Mouse (Mus musculus) activated CD4-positive, CD25-positive, alpha-beta regulatory T cell, adult 4 months (primary cell): ENCODE results near the gene Me3. TPM values are rescaled to one million over a fixed set of nuclear protein-coding genes. Genes with fewer than 3 reads are reported as not detected.
A peak's percentile ranks its signal among the peaks of the same experiment; 100 is the strongest.

Source experiments
- ATAC-seq: one replicate; pipeline ENCODE4 v1.8.0; 2017
- polyA plus RNA-seq, 2 experiments: library from polyadenylated mRNA; unstranded; fragments of 100-300 nt; shearing (Covaris generic); gene quantifications; one replicate each; pipeline ENCODE4 v1.2.1; 2017

The Me3 gene
- polyA plus RNA-seq, result under 1 TPM in 1 of 2 experiments, not detected in 1; 0.28 TPM

DNA sequence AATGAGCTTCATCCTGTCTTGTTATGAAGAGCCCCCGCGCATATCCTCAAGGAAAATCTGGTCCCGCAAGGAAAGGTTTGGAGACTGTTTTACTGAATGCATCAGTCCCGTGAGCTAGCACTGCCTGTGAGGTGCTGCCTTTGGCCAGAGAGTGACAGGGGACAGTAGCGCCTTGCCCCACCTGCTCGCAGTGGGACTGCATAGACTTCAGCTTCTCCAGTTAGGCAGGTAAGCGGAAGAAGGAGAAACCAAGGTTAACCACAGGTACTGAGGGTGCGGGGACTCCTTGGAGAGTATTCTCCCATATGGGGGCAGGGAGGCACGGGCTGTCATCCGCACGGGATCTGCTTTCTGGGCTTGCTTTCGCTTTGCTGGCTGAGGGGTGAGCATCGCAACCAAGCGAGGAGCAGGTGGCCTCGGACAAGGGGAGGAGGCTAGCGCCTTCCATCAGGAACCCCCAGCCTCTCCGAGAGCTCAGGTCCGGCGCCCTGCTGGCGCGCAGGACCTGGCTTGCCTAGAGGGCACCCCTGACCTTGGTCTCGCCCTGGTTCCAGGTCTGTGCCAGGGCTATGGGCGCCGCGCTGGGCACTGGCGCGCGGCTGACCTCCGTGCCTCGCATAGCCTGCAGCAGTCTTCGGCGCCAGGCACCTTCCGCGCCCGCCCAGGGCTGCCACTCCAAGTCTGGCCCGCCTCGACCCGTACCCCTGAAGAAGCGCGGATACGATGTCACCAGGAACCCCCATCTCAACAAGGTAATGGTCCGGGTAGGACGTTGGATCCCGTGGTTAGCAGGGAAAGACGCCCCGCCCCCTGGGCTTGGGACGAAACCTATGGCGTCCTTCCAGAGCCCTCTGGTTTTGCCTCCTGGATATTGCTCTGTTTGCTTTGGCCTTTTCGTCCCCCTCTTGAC is at the start of gene Me3:
Me3 (plus strand) TSS at position 51 of the 910 bp plus-strand sequence.
- ATAC-seq, result no peak

DNA sequence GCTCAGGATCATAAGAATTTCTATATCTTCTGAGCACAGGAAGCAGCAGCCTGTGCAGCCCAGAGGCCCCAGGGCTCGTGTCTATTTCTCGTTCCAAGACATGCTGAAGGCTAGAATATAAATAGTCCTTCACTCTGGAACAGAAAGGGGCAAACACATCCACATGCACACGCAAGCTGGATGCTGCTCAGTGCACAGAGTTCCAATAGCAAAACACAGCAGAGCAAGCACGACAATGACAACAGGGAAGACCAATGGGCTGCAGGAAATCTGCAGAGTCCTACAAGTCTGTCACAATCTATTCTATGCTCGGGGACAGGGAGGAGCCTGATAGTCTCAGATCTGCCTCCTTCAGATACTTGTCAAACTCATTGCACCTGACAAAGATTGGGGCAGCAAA is 42.2 kb upstream of the Me3 start:
- ATAC-seq, result no peak

DNA sequence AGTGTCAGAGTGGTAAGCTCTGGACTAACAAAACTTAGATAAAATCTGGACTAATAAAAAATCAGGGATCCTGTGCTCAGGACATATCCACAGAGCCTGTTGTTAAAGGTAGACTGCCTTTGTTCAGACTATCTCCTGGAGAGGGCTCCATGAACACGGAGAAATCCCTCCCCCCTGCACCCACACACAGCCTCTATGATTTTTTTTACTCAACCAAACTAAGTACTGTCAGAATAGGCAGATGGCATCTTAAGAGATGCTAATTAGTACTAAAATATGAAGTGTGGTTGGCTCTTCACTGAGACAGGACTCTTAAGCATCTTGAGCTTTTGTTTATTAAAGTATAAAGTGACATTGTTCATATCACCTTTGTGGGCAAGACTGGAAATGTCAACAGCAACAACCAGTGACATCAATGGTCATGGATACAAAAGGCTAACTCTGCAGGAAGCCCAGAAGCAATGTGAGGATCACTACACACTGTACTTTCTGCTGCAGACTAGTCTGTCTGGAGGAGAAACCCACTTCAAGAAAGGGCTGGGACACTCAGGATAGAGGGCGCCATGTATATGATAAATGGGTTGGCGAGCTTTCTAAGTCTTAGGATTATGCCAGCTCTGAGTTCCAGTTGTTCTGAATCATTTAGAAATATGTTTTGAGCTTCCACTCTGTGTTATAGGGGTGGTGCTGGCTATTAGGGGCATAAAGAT is 41.5 kb upstream of the Me3 start:
- ATAC-seq, result no peak

DNA sequence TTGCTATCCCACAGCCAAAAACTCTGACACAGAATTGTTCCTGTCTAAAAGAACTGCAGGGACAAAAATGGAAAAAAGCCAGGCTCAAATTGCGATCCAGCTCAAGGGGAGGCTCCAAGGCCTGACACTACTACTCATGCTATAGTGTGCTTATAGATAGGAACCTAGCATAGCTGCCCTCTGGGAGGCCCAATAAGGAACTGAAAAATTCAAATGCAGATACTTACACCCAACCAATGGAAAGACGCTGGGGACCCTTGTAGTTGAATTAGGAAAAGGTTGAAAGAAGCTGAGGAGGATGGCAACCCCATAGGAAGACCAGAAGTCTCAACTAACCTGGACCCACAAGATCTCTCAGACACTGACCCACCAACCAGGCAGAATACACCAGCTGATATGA is 36.4 kb upstream of the Me3 start:
- ATAC-seq, result no peak

DNA sequence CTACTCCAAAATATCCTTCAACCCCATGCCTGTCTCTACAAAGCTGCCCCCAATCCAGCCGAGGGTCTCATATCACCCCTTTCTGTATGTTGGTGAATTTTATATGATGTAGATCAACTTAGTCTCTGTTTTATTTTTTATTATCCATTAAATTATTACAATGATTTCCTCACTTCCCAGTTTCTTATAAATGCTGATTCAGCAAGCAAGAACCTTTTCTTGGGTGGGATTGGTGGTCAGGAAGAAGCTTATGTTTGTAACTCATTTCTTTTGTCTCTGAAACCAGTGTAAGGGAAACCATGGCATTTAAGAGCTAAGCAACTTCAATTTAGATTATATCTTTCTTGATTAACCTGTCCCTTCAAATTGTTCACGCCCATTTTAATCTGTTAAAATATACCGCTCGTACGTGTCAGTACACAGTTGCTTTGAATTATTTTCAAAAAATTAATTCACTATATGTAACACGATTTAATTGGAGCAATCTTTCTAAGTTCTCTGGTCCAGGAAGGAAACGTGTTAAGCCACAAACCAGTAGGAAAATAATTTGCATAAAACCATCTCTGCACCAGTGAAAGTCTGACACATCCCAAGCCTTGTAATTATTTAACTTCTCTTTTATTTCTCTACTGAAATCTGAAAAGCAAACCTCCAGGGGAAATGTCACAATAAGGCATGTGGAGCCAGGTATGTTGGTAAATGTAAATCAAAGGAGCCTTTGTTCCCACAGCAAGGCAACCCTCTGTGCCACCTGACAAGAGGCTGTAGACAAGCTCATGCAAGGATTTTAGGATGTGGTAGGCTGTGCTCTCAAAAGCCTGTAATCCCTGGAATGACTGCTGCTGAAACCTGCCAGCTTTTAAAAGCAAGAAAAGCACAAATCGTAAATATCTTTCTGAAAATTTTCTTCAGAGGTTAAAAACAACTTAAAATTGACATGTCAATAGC is 26.3 kb upstream of the Me3 start:
- ATAC-seq, result no peak

DNA sequence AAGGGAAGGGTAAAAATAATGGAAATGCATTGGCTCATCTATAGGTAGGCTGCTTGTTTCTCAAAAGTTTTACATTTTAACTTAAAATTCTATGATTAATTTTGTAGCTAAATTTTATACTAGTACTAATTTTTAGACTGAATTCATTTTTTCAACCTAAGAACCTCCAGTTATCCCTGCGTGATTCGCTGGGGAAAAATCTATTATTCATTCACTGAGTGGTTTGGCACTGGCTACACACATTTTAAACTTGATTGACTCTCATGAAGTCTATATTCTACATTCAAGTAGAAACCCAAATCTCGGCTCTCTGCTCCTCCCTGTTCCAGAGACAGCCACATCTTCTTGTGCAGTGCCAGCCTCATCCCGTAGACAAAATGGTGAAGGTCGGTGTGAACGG is 24.9 kb upstream of the Me3 start:
- ATAC-seq, result no peak

DNA sequence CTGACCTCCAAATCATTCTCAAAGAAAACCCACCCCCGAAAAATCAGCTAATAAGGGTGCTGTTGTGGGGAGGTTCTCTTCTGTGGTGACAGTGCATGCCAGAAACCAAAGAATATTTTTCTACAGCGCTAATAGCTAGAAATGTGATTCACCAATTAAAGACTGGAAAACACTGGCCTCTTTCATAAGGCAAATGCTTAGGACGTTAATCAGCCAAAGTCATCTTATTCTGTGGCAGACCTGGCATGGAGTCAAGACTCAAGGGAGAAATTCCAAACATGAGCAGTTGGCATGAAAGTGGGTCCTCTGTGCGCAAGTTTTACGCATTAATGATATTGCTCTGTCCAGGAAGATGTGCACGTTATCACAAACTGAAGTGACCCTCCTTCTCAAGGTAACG is 21.0 kb upstream of the Me3 start:
- no peak for ATAC-seq

DNA sequence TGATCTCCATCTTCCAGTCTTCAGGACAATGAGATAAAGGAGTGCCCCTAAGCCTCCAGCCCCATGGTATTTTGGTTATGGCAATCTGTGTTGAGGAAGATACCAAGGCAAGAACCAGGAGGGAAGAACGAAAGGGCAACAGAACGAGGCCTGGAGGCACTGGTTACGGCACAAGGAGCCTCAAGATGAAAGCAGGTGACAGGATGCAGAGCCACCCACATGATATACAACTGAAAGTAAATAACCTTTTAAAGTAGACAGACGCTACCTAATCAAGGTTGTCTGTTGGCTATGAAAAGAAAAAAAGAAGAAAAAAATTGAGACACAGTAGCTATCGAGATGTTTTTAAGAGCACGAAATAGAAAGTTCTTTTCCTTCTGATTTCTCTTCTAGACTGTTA is 16.0 kb upstream of the Me3 start:
- peak; percentile 65 for ATAC-seq

DNA sequence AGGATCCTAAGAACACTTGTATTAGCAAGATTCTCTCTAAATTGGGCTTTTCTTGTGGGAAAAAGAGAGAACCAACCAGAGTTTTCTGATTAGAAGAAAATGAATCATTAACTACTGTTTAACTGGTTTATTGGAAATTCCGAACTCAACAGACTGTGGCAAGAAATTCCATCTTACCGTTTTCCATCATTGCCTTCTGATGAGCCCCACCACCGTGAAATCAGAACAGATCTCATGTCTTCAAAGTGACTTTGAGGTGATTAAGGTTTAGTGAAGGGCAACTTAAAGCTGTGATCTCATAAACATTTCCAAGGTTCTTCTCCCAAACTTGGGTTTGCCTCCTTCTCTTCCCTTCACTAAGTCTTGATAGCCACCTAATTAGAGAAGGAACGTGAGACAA is 8.9 kb upstream of the Me3 start:
- no peak for ATAC-seq

DNA sequence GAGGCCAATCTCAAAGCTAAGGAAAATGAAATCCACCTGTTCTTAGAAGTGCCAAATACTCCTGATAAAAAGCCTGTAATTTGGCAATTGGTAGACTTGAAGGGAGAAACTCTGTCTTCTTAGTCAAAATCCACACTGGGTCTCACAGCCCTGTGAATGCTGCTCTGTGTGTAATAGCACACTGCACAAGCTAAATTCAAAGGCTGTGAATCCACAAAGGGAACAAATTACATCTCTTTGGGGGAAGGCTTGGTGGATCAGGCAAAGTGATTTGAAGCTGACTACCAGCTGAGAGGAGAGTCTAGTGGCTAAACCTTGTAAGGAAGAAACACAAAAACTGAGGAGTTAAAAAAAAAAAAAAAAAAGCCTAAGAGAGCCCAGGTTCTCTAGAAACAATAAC is 4.8 kb upstream of the Me3 start:
- no peak for ATAC-seq

DNA sequence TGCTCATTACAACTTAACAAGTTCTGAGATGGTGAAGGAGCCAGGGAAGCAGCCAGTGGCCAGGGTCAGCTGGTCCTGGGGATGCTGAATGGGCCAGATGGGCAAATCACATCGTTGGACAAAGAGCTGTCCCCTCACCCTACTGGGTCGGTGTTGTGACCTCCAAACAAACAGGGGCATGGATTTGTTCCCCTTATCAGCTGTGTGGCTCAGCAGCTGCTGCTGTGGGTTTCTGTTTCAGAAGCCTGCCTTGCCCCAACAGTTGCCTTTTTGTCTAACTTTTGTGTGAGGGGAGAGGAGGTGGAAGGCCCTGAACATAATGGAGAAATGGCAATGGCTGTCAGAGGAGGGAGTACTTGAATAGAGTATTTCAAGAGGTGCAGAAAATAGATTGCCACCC is 4.2 kb upstream of the Me3 start:
- no peak for ATAC-seq

DNA sequence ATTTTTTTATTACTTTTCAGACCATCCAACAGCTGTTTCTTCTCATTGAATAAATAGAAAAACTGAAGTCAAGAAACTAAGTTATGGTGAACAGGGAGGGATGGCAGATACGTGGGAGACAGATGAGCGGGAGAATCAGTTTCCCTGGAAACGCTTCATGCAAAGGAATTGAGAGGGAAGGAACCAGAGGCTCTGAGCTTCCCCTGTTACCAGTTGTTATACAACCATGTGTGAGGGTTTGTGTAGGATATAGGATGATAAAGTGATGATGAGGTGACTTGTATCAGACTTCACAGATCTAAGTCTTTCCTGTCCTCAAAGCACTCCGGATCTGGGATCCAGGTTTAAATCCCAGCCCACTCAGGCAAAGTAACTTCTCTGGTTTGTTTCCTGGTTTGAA is 3.2 kb upstream of the Me3 start:
- ATAC-seq, result no peak

DNA sequence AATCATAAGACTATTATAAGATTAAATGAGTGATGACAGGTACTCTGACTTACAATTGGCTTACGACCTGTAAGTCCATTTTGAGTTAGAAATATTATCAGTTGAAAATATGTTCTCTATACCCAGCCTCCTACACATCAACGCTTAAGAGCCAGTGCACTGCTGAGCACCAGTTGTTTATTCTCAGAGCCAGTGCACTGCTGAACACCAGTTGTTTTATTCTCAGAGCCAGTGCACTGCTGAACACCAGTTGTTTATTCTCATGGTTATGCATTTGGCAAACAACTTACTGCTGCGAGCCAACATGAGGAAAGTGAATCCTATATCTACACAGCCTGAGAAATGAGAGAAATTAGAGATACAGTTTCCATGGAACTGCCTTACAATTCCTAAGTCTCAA is 2.3 kb upstream of the Me3 start:
- no peak for ATAC-seq

DNA sequence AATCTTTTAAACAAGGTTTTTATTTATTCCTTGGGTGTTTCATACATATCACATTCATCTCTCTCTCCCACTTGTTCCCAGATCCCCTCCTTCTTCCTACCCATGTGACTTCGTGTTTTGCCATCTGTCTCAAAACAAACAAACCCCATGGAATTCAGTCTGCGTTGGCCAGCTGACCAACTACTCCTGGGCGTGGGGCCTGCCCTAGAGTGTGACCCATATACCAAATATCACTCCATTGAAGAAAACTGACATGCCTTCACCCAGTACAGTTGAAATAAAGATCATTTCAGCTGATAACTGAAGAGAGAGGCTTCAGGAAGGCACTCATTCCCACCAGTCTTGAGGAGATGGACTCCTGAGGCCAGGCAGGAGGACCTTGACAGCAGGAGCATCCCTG is 1.4 kb upstream of the Me3 start:
- ATAC-seq, result no peak

DNA sequence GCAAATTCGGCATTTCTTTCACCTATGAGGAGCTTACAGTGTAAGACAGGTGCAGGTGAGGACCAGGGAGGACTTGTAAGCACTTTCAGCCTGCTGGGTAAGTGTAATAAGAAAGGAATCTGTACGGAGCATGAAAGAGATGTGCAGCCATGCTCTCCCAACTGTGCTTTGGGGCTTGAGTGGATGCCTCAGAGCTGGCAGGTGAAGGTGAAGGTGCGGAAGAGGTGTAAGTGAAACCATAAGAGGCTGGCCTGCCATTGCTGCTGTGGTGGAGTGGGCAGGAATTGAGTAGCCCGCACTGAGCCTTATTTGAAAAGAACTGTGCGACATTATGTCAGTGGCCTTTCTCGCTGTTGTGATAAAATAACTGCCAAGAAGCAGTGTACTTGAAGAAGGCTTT is 8.3 kb downstream of the Me3 start:
- ATAC-seq, result no peak

DNA sequence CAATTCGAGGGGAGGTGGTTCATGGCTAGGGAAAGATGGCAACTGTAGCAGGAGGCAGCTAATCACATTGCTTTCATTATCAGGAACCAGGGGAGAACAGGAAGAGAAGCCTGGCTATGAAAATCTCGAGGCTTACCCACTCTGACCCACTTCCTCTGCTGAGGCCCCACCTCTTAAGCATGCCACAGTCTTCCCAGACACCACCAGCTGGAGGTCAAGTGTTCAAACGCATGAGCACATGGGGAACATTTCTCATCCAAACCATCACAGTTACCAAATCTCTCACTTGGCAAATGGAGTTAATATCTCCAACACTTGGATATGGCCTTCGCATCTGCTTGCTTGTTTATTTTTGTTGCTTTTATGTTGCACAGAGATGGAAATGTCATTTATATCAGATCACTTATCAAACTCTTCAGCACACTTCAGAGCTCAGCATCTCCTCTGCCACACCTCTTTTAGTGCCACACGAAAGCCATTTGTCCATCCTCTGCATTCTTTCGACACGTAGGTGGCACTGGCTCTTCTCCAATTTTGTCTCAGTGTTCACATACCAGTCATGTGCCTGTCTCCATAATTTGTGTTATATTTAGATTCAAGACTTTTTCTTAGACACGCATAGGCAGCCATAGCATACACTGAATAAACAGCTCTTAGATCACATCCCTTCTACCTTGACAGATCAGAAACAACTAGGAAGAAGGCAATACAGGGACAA is 8.9 kb downstream of the Me3 start:
- ATAC-seq, result no peak

DNA sequence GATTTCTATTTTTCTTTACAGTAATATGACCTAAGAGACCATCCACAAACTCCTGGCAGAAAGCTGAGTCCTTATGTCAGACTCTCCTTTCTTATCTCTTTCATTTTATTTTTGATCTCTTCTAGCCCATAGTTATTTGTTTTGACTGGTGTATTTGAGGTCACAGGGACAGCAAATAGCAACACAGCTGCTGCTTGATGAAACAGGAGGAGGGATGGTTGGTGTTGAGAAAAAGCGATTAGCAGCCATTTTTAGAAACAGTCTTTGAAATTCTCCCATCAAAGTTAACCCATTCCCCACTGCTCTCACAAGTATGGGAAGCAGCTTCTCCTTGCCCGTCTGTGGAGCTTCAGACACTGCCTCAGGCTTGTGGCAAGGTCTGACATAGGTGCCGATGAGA is 12.8 kb downstream of the Me3 start:
- ATAC-seq, result no peak

DNA sequence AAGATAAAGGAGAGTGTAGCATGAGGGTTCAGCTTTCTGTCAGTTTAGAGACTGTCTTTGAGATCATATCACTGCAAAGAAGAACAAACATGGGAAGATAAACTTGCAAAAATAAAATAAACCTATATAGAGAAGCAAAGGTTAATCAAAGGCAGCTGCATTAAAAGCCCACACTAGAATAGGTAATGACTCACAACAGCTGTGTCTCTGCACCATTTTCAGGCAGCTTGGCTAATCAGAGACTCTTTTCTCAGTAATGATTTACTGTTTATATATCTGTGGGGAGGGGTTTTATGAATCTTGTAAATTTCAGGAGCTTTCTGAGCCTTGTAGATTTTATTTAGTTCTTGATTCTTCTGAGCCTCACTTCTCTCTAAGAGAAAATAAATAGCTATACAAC is 15.7 kb downstream of the Me3 start:
- ATAC-seq, result no peak

DNA sequence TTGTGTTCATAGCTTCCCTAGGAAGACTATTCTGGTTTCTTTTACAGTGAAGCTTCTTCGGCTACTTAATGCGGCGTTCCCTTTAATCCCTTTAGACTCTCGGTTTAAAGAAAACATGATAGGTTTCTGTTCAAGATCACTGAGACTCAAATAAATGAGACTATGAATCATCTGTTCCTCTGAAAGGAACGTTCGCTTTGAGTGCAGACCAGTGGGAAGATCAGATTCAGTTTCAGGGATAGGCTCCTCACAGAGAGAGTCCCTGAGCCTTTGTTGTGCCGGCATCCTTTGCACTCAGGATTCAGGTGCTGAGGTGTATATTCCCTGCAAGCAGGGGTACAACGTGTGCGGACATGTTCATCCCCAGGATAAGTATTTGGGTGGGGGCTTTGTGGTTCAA is 25.0 kb downstream of the Me3 start:
- ATAC-seq, result no peak

DNA sequence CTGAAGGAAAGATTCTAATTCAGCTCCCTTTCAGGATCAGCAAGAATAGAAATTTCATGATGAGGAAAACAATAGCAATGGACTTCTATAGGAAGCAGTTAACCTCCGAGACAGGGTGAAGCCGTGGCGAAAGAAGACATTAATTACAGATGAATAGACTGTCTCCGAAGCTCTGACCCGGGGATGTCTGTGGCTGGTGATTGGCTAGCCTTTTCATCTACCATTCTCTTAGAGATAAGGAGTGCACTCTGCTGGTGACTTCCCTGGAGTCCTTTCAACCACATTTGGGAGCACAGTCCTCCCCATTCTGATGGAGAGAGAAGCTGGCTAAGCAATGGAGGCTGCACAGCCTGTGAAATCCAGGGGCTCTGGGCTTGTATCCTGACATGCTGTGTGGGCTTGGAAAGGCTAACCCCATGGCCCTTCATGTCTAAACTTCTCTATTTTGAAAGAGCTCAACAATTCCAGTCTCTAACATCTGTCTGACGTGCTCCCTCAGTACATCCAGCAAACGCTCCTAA is 25.6 kb downstream of the Me3 start:
- ATAC-seq, result no peak

DNA sequence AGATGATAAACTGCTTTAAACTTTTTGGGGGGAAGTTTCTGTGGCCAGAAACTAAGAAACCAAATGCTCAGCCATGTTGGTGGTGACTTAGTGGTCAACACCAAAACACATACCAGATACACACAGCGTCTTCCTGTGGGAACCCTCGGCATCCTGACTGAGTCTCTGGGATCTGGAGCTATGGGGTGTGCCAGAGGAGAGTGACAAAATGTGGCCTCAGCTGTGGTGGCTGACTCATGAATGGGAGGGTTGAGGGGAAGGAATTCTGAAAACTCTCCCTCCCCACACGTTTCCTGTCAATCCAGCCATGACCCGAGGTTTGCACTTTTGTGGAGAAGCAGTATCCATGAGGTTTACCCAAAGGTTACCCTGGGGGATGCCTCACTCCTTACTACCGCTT is 32.0 kb downstream of the Me3 start:
- ATAC-seq, result no peak

DNA sequence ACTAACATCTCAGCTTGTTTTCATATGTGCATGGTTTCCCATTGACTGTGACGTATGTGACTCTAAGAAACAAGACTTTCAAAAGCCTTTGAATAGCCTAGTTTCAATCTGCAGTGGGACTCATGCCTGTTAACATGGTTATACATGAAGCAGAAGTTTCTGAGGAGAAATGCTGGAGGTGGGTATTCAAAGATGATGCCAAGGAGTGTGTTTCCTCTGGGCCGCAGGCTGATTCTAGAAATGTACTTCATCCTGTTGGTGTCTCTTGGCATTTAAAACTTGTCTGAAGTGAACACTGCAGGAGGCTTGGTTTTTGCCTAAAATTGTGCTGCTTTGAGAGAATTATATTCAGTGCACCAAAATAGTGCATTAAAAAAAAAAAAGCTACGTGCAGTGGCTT is 34.2 kb downstream of the Me3 start:
- ATAC-seq, result no peak
